Mouse (Mus musculus): ENCODE results near the gene Zdhhc19.

- TF ChIP-seq TAL1 (IDR thresholded peaks at IDR 0.05; ENCODE audit: low read length) (no peak), GATA1 (IDR thresholded peaks at IDR 0.05; ENCODE audit: low read length) (no peak)
Measured at GRCm38 (mm10) chr16:32535157-32535751, 39.2 kb downstream of the Zdhhc19 start.

Measured in erythroblast, embryonic 14.5 days (primary cell).